Mouse (Mus musculus): ENCODE results near the gene Aox2. TPM values are rescaled to one million over a fixed set of nuclear protein-coding genes. Genes with fewer than 3 reads are reported as not detected.

Gene Aox2
- polyA plus RNA-seq, 1 experiment = not detected

DNA sequence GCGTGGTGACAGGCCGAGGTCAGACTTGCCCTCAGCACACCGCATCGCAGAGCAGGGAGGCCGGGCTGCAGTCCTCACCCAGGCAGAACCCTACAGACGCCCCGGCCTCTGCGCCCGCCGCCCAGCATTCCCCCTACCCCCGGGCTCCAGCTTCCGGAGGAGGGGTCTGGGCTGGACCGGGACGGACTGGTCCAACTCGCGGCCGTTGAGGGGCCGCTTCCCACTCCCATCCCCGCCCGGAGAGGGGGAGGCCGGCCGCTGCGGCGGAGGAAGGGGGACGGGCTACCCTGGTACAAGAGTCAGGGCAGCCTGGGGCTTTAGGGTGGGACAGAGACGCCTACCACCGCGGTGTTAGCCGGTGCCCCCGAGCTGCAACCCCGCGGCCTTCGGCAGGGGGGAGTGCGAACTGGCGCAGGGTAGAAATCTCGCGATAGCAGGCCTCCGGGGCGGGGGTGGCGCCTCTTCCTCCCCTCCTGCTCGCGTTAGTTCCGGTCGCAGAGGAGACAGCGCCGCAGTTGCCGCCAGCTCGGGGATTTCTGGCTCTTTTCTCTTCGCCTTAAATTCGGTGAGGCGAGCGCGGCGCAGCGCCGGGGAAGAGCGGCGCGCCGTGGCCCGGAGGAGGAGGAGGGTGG, 114.6 kb downstream of the Aox2 start, which contains the start of gene Bzw1:
Bzw1 (plus strand) TSS at position 247 of the 632 bp plus-strand sequence.
- Histone ChIP-seq H3K4me1 (ENCODE audit: control insufficient read depth, insufficient read depth, low read length) (no peaks in the 10 kb centered on the region), H3K27me3 (ENCODE audit: control insufficient read depth, insufficient read depth, low read length, poor library complexity, severe bottlenecking) (no peaks in the 10 kb centered on the region), H3K4me3 (ENCODE audit: low read depth, low read length) (peak within 1 kb of the TSS; percentile 98), H3K9me3 (replicated peaks; ENCODE audit: control insufficient read depth, insufficient read depth, low read length, poor library complexity, severe bottlenecking) (no peaks in the 10 kb centered on the region), H3K27ac (ENCODE audit: insufficient read depth, low read length) (peak within 1 kb of the TSS; percentile 80), H3K9ac (ENCODE audit: low read depth, poor library complexity, severe bottlenecking) (peak within 1 kb of the TSS; percentile 98), H3K36me3 (ENCODE audit: control insufficient read depth, insufficient read depth, low read length, poor library complexity, severe bottlenecking) (peaks cover 34% of the 10 kb centered on the region)
- TF ChIP-seq POLR2A (IDR thresholded peaks at IDR 0.05; ENCODE audit: insufficient read depth, low read length) (peak; percentile 83), EP300 (IDR thresholded peaks at IDR 0.05; ENCODE audit: insufficient read depth, low read depth, low read length) (no peak), CTCF (IDR thresholded peaks at IDR 0.05; ENCODE audit: low read depth, low read length) (no peak)

DNA sequence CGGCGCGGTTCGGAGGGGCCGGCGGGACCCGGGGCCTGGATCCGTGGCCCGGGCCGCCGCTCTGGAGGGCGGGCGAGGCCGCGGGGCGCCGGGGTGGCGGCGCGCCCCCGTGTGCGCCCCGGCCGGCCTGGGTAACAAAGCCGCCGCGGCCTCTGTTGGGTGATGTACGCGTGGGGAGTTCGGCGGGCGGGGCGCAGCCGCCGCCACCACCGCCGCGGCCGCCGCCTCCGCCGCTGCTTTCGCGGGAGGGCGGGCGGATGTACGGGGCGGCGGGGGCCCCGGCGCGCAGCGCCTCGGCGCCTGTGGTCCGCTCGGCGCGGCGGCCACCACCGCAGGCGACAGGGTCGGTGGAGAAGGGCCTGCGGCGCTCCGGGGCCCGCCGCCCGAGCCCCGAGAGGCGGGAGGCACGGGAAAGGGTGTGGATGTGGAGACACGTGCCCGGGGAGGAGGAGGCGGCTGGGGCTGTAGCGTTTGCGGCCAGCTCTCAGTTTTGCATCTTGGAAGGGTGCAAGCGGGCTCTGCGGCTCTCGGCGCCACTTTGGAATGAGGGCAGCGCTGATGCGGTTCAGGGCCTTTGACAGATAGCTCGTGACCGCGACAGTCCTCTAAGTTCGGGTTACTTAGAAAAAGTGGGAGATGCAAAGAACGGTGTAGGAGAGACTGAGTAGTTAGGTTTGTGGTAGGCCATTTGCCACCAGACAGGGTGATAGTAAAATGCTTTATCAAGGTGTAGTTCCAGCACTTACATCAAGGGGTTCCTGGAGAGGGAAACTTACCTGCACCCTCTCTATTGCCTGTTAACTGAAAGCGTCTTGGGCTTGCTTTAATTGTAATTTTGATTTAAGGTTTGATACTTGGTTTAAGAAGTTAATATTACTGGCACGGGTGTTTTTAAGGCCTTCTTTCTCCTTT, 115.4 kb downstream of the Aox2 start:
- Histone ChIP-seq H3K4me1 (ENCODE audit: control insufficient read depth, insufficient read depth, low read length) (no peaks in the 10 kb centered on the region), H3K4me3 (ENCODE audit: low read depth, low read length) (peak overlapping the region; percentile 98), H3K9ac (ENCODE audit: low read depth, poor library complexity, severe bottlenecking) (peak overlapping the region; percentile 98), H3K9me3 (replicated peaks; ENCODE audit: control insufficient read depth, insufficient read depth, low read length, poor library complexity, severe bottlenecking) (no peaks in the 10 kb centered on the region), H3K36me3 (ENCODE audit: control insufficient read depth, insufficient read depth, low read length, poor library complexity, severe bottlenecking) (peaks cover 42% of the 10 kb centered on the region), H3K27me3 (ENCODE audit: control insufficient read depth, insufficient read depth, low read length, poor library complexity, severe bottlenecking) (no peaks in the 10 kb centered on the region), H3K27ac (ENCODE audit: insufficient read depth, low read length) (no peak overlapping the region)
- TF ChIP-seq CTCF (IDR thresholded peaks at IDR 0.05; ENCODE audit: low read depth, low read length) (no peak), POLR2A (IDR thresholded peaks at IDR 0.05; ENCODE audit: insufficient read depth, low read length) (no peak), EP300 (IDR thresholded peaks at IDR 0.05; ENCODE audit: insufficient read depth, low read depth, low read length) (no peak)

DNA sequence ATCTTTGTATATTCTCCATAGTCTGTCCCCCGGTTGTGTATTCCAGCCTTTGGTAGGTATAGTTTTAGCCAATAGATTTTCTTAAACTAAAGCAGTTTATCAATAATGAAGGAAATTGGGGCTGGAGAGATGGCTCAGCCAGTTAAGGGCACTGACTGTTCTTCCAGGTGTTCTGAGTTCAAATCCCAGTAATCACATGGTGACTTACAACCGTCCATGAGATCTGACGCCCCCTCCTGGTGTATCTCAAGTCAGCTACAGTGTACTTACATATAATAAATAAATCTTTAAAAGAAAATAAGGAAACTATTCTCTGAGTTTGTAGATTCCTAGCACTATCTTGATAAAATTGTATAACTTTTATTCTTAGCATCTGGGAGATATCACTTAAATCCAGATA, 117.2 kb downstream of the Aox2 start:
- H3K9ac ChIP-seq (ENCODE audit: low read depth, poor library complexity, severe bottlenecking) = no peak overlapping the region
- peaks cover 57% of the 10 kb centered on the region for H3K36me3 ChIP-seq (ENCODE audit: control insufficient read depth, insufficient read depth, low read length, poor library complexity, severe bottlenecking)
- H3K4me1 ChIP-seq (ENCODE audit: control insufficient read depth, insufficient read depth, low read length) = no peaks in the 10 kb centered on the region
- no peaks in the 10 kb centered on the region for H3K9me3 ChIP-seq (replicated peaks; ENCODE audit: control insufficient read depth, insufficient read depth, low read length, poor library complexity, severe bottlenecking)
- no peak overlapping the region for H3K4me3 ChIP-seq (ENCODE audit: low read depth, low read length)
- TF ChIP-seq POLR2A (IDR thresholded peaks at IDR 0.05; ENCODE audit: insufficient read depth, low read length) = no peak
- TF ChIP-seq EP300 (IDR thresholded peaks at IDR 0.05; ENCODE audit: insufficient read depth, low read depth, low read length) = no peak
- no peak for TF ChIP-seq CTCF (IDR thresholded peaks at IDR 0.05; ENCODE audit: low read depth, low read length)
- H3K27me3 ChIP-seq (ENCODE audit: control insufficient read depth, insufficient read depth, low read length, poor library complexity, severe bottlenecking) = no peaks in the 10 kb centered on the region
- no peak overlapping the region for H3K27ac ChIP-seq (ENCODE audit: insufficient read depth, low read length)

DNA sequence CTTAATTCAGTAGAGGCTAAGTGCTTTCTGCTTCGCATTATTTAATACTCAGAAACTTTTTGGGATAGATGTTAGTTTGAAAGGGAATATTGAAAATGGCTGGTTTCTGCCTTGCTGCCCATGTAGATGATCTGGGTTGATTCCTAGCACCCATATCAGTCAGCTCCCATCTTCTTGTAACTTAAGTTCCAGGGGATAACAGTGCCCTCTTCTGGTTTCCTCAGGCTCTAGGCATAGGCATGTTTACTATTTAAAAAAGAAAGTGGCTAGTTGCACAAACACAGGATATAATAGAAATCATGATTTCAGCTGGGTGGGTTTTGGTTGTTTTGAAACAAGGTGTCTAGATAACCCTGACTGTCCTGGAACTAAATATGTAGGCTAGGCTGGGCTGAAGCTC, 118.1 kb downstream of the Aox2 start:
- Histone ChIP-seq H3K9ac (ENCODE audit: low read depth, poor library complexity, severe bottlenecking) (no peak overlapping the region), H3K4me3 (ENCODE audit: low read depth, low read length) (no peak overlapping the region), H3K4me1 (ENCODE audit: control insufficient read depth, insufficient read depth, low read length) (no peaks in the 10 kb centered on the region), H3K27ac (ENCODE audit: insufficient read depth, low read length) (no peak overlapping the region), H3K9me3 (replicated peaks; ENCODE audit: control insufficient read depth, insufficient read depth, low read length, poor library complexity, severe bottlenecking) (no peaks in the 10 kb centered on the region), H3K36me3 (ENCODE audit: control insufficient read depth, insufficient read depth, low read length, poor library complexity, severe bottlenecking) (peaks cover 65% of the 10 kb centered on the region), H3K27me3 (ENCODE audit: control insufficient read depth, insufficient read depth, low read length, poor library complexity, severe bottlenecking) (no peaks in the 10 kb centered on the region)
- no peak for TF ChIP-seq CTCF (IDR thresholded peaks at IDR 0.05; ENCODE audit: low read depth, low read length)
- TF ChIP-seq POLR2A (IDR thresholded peaks at IDR 0.05; ENCODE audit: insufficient read depth, low read length) = no peak
- no peak for TF ChIP-seq EP300 (IDR thresholded peaks at IDR 0.05; ENCODE audit: insufficient read depth, low read depth, low read length)

DNA sequence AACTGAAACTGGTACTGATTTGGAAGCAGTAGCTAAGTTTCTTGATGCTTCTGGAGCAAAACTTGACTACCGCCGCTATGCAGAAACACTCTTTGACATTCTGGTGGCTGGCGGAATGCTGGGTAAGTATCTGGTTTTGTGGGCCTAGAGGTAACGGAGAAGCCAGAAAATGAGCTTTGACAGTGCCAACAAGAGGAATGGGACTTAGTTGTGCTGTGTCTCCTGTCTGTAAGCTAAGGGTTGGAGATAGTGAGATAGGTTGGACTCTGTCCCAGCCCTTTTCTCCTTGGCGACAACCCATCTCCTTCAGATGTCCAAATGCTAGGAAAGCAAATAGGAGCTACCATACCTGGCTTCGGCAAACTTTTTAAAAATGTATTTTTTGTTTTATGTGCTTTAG, 119.6 kb downstream of the Aox2 start:
- Histone ChIP-seq H3K4me3 (ENCODE audit: low read depth, low read length) (no peak overlapping the region), H3K27ac (ENCODE audit: insufficient read depth, low read length) (no peak overlapping the region), H3K9me3 (replicated peaks; ENCODE audit: control insufficient read depth, insufficient read depth, low read length, poor library complexity, severe bottlenecking) (no peaks in the 10 kb centered on the region), H3K36me3 (ENCODE audit: control insufficient read depth, insufficient read depth, low read length, poor library complexity, severe bottlenecking) (peaks cover 77% of the 10 kb centered on the region), H3K4me1 (ENCODE audit: control insufficient read depth, insufficient read depth, low read length) (no peaks in the 10 kb centered on the region), H3K9ac (ENCODE audit: low read depth, poor library complexity, severe bottlenecking) (no peak overlapping the region), H3K27me3 (ENCODE audit: control insufficient read depth, insufficient read depth, low read length, poor library complexity, severe bottlenecking) (no peaks in the 10 kb centered on the region)
- TF ChIP-seq POLR2A (IDR thresholded peaks at IDR 0.05; ENCODE audit: insufficient read depth, low read length) = no peak
- TF ChIP-seq EP300 (IDR thresholded peaks at IDR 0.05; ENCODE audit: insufficient read depth, low read depth, low read length) = no peak
- no peak for TF ChIP-seq CTCF (IDR thresholded peaks at IDR 0.05; ENCODE audit: low read depth, low read length)

DNA sequence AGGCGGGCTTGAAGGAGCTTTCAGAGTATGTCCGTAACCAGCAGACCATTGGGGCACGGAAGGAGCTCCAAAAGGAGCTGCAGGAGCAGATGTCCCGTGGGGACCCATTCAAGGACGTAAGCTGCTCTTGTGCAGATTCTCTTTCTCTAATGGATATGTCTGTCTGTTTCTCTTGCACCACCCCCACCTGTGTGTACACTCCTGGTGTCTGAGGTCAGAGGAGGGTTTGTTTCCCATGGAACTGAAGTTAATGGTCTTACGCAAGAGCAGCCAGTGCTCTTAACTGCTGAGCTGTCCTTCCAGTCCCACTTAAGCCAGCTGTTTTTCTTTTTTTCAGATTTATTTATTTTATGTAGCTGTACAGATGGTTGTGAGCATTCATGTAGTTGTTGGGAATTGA, 123.3 kb downstream of the Aox2 start:
- H3K27ac ChIP-seq (ENCODE audit: insufficient read depth, low read length) = peak overlapping the region; percentile 44; the same call in 1 of the 2 replicates
- H3K36me3 ChIP-seq (ENCODE audit: control insufficient read depth, insufficient read depth, low read length, poor library complexity, severe bottlenecking) = peaks cover 84% of the 10 kb centered on the region
- H3K9ac ChIP-seq (ENCODE audit: low read depth, poor library complexity, severe bottlenecking) = no peak overlapping the region
- H3K9me3 ChIP-seq (replicated peaks; ENCODE audit: control insufficient read depth, insufficient read depth, low read length, poor library complexity, severe bottlenecking) = no peaks in the 10 kb centered on the region
- TF ChIP-seq CTCF (IDR thresholded peaks at IDR 0.05; ENCODE audit: low read depth, low read length) = no peak
- no peak for TF ChIP-seq POLR2A (IDR thresholded peaks at IDR 0.05; ENCODE audit: insufficient read depth, low read length)
- TF ChIP-seq EP300 (IDR thresholded peaks at IDR 0.05; ENCODE audit: insufficient read depth, low read depth, low read length) = no peak
- H3K4me3 ChIP-seq (ENCODE audit: low read depth, low read length) = no peak overlapping the region
- H3K27me3 ChIP-seq (ENCODE audit: control insufficient read depth, insufficient read depth, low read length, poor library complexity, severe bottlenecking) = no peaks in the 10 kb centered on the region
- H3K4me1 ChIP-seq (ENCODE audit: control insufficient read depth, insufficient read depth, low read length) = no peaks in the 10 kb centered on the region
